Mouse (Mus musculus) stomach, embryonic 14.5 days (tissue): ENCODE data around the gene Ccdc163. TPM values are rescaled to one million over a fixed set of nuclear protein-coding genes. Genes with fewer than 3 reads are reported as not detected.

Experiments
- ATAC-seq: fragments of 200-750 bp; cut with Nextera tagmentation; 2 replicates; pipeline ENCODE4 v1.8.0; 2017; ENCODE audit warnings: low read depth, moderate TSS enrichment; ENCODE audit not compliant: insufficient number of reproducible peaks, insufficient read depth, low FRiP score
- H3K27ac ChIP-seq: fragments of 300-500 bp; sonication (generic); 2 replicates; pipeline ENCODE4 v1.5.1; 2014; ENCODE audit warnings: mild to moderate bottlenecking, low read length, moderate library complexity, mixed read lengths
- H3K27me3 ChIP-seq: fragments of 300-500 bp; sonication (generic); 2 replicates; pipeline ENCODE4 v1.6.1; 2014; ENCODE audit warnings: low read length, control low read depth, mixed read lengths; ENCODE audit not compliant: control insufficient read depth, insufficient read depth
- H3K36me3 ChIP-seq: fragments of 300-500 bp; sonication (generic); 2 replicates; pipeline ENCODE4 v1.6.1; 2014; ENCODE audit warnings: mild to moderate bottlenecking, control low read depth, low read length, moderate library complexity, mixed read lengths; ENCODE audit not compliant: control insufficient read depth, insufficient read depth
- H3K4me1 ChIP-seq: fragments of 300-500 bp; sonication (generic); 2 replicates; pipeline ENCODE4 v1.6.1; 2014; ENCODE audit warnings: low read length, control low read depth, mixed read lengths; ENCODE audit not compliant: control insufficient read depth, insufficient read depth
- H3K4me2 ChIP-seq: fragments of 300-500 bp; sonication (generic); replicated peaks from 2 replicates; pipeline ENCODE4 v1.6.1; 2014; ENCODE audit warnings: low read depth, low read length, control low read depth
- H3K4me3 ChIP-seq: fragments of 300-500 bp; sonication (generic); 2 replicates; pipeline ENCODE4 v1.5.1; 2014; ENCODE audit warnings: low read depth, low read length, control low read depth
- H3K9ac ChIP-seq: fragments of 300-500 bp; sonication (generic); replicated peaks from 2 replicates; pipeline ENCODE4 v1.6.1; 2014; ENCODE audit warnings: low read depth, mild to moderate bottlenecking, control low read depth, low read length, moderate library complexity, mixed read lengths
- H3K9me3 ChIP-seq: fragments of 300-500 bp; sonication (generic); 2 replicates; pipeline ENCODE4 v1.6.1; 2016; ENCODE audit warnings: low read depth, low read length, control low read depth; ENCODE audit not compliant: control insufficient read depth
- WGBS: fragments of 180-500 bp; shearing (Covaris S2); extraction: QIAGEN DNeasy Blood & Tissue Kit; methylation state at CpG from one replicate; pipeline ENCODE4 v1.1.7; 2014; 5-methylcytosine and 5-hydroxymethylcytosine counted together
- polyA plus RNA-seq: library from polyadenylated mRNA; unstranded; fragments of >200 nt; fragmentation: Nextera tagmentation; extraction: Ambion mirVana; gene quantifications from 2 replicates; pipeline ENCODE4 v1.2.1, GENCODE M21; 2014

The Ccdc163 gene
- polyA plus RNA-seq, 1 experiment from 2014 or later: 44.3 TPM

- Histone ChIP-seq H3K4me1 (0 out of 2 replicates have a peak, but pooled peaks cover 3% of the 10 kb centered on the region), H3K4me2 (peak overlapping the region; percentile 91), H3K27ac (no peak overlapping the region), H3K9me3 (no peaks in the 10 kb centered on the region), H3K9ac (peak overlapping the region; percentile 46; the same call in 1 of the 2 replicates), H3K27me3 (no peaks in the 10 kb centered on the region), H3K36me3 (no peaks in the 10 kb centered on the region; the same call in 1 of the 2 replicates), H3K4me3 (peak overlapping the region; percentile 64)
- WGBS: 7% methylated on average over 9 of the region's 9 CpGs
- ATAC-seq: no peak
Observed at GRCm38 (mm10) chr4:116708791-116709390, 582 bp downstream of the Ccdc163 start.

- Histone ChIP-seq H3K4me1 (0 out of 2 replicates have a peak, but pooled peaks cover 3% of the 10 kb centered on the region), H3K9me3 (no peaks in the 10 kb centered on the region), H3K4me3 (no peak overlapping the region), H3K27me3 (no peaks in the 10 kb centered on the region), H3K27ac (no peak overlapping the region), H3K36me3 (peaks cover 5% of the 10 kb centered on the region), H3K4me2 (no peak overlapping the region), H3K9ac (no peak overlapping the region)
- no peak for ATAC-seq
- 88% methylated on average over 2 of the region's 2 CpGs for WGBS
Observed at GRCm38 (mm10) chr4:116710154-116710553, 1.8 kb downstream of the Ccdc163 start.

- H3K27me3 ChIP-seq: no peaks in the 10 kb centered on the region
- 87% methylated on average over 1 of the region's 1 CpGs for WGBS
- H3K27ac ChIP-seq: no peak overlapping the region
- H3K4me1 ChIP-seq: 0 out of 2 replicates have a peak, but pooled peaks cover 3% of the 10 kb centered on the region
- H3K36me3 ChIP-seq: peaks cover 6% of the 10 kb centered on the region
- no peak overlapping the region for H3K4me2 ChIP-seq
- H3K4me3 ChIP-seq: no peak overlapping the region
- no peak overlapping the region for H3K9ac ChIP-seq
- no peaks in the 10 kb centered on the region for H3K9me3 ChIP-seq
- ATAC-seq: no peak
Observed at GRCm38 (mm10) chr4:116712536-116712935, 4.2 kb downstream of the Ccdc163 start.

GRCm38 (mm10) chr4:116719396-116719795 is 11.1 kb downstream of the Ccdc163 start:
- Histone ChIP-seq H3K9ac (no peak overlapping the region), H3K9me3 (no peaks in the 10 kb centered on the region), H3K4me2 (no peak overlapping the region), H3K4me1 (no peaks in the 10 kb centered on the region), H3K4me3 (no peak overlapping the region), H3K27ac (no peak overlapping the region), H3K27me3 (no peaks in the 10 kb centered on the region), H3K36me3 (peaks cover 6% of the 10 kb centered on the region; the same call in 1 of the 2 replicates)
- WGBS: 19% methylated on average over 3 of the region's 3 CpGs
- ATAC-seq: no peak

- Histone ChIP-seq H3K27me3 (no peaks in the 10 kb centered on the region), H3K9ac (peak within 1 kb of the TSS; percentile 87), H3K27ac (peak within 1 kb of the TSS; percentile 90), H3K4me3 (peak within 1 kb of the TSS; percentile 76), H3K4me1 (0 out of 2 replicates have a peak, but pooled peaks cover 4% of the 10 kb centered on the region), H3K9me3 (no peaks in the 10 kb centered on the region), H3K4me2 (peak within 1 kb of the TSS; percentile 76), H3K36me3 (no peaks in the 10 kb centered on the region)
- WGBS: under 1% methylated on average over 34 of the region's 34 CpGs
- peak; percentile 98 for ATAC-seq
Observed at GRCm38 (mm10) chr4:116720343-116721097, 12.2 kb downstream of the Ccdc163 start, which contains the start of gene Tesk2. Tesk2 (plus strand) TSS chr4:116720948.

- H3K4me3 ChIP-seq: peak overlapping the region; percentile 76
- ATAC-seq: no peak; the same call in 1 of the 2 replicates
- H3K4me2 ChIP-seq: peak overlapping the region; percentile 76
- no peaks in the 10 kb centered on the region for H3K36me3 ChIP-seq
- H3K27ac ChIP-seq: peak overlapping the region; percentile 90
- 0 out of 2 replicates have a peak, but pooled peaks cover 4% of the 10 kb centered on the region for H3K4me1 ChIP-seq
- peak overlapping the region; percentile 87 for H3K9ac ChIP-seq
- H3K27me3 ChIP-seq: no peaks in the 10 kb centered on the region
- under 1% methylated on average over 29 of the region's 29 CpGs for WGBS
- no peaks in the 10 kb centered on the region for H3K9me3 ChIP-seq
Observed at GRCm38 (mm10) chr4:116721098-116721628, 12.9 kb downstream of the Ccdc163 start.

GRCm38 (mm10) chr4:116722230-116722629 is 13.9 kb downstream of the Ccdc163 start:
- H3K4me3 ChIP-seq: peak overlapping the region; percentile 76
- H3K9ac ChIP-seq: no peak overlapping the region
- 0 out of 2 replicates have a peak, but pooled peaks cover 4% of the 10 kb centered on the region for H3K4me1 ChIP-seq
- WGBS: 50% methylated on average over 7 of the region's 7 CpGs
- H3K27ac ChIP-seq: no peak overlapping the region
- ATAC-seq: no peak
- H3K36me3 ChIP-seq: no peaks in the 10 kb centered on the region
- peak overlapping the region; percentile 76 for H3K4me2 ChIP-seq
- H3K27me3 ChIP-seq: no peaks in the 10 kb centered on the region
- no peaks in the 10 kb centered on the region for H3K9me3 ChIP-seq

- Histone ChIP-seq H3K4me1 (0 out of 2 replicates have a peak, but pooled peaks cover 4% of the 10 kb centered on the region), H3K27ac (no peak overlapping the region), H3K27me3 (no peaks in the 10 kb centered on the region), H3K36me3 (no peaks in the 10 kb centered on the region), H3K9me3 (no peaks in the 10 kb centered on the region), H3K9ac (no peak overlapping the region), H3K4me2 (no peak overlapping the region), H3K4me3 (no peak overlapping the region)
- 80% methylated on average over 5 of the region's 5 CpGs for WGBS
- ATAC-seq: no peak
Observed at GRCm38 (mm10) chr4:116725444-116725843, 17.1 kb downstream of the Ccdc163 start.
